Mouse (Mus musculus): ENCODE measurements at regions not wholly inside any gene's neighbourhood (a gene's known extent, or its start where the extent isn't known, plus 50 kb on each side); places are given as distances from the start of the nearest gene placed in this dataset.

- DNase-seq (ENCODE audit: low spot score in 2 of 2): no peak
- intact Hi-C loops (cut with DNase I): no loop called here
Measured at GRCm38 (mm10) chr8:26564254-26564653, 412.9 kb upstream of the Zfp703 start.

GRCm38 (mm10) chr8:26568423-26569060 is 408.6 kb upstream of the Zfp703 start:
- no peak for DNase-seq (ENCODE audit: low spot score in 2 of 2)
- intact Hi-C loops (cut with DNase I): no loop called here

GRCm38 (mm10) chr8:26588841-26589240 is 388.3 kb upstream of the Zfp703 start:
- DNase-seq (ENCODE audit: low spot score in 2 of 2): no peak
- intact Hi-C loops (cut with DNase I): no loop called here

GRCm38 (mm10) chr8:26590591-26591212 is 386.4 kb upstream of the Zfp703 start:
- no peak for DNase-seq (ENCODE audit: low spot score in 2 of 2)
- intact Hi-C loops (cut with DNase I): no loop called here

GRCm38 (mm10) chr8:26591266-26591665 is 385.9 kb upstream of the Zfp703 start:
- DNase-seq (ENCODE audit: low spot score in 2 of 2): no peak
- intact Hi-C loops (cut with DNase I): no loop called here

GRCm38 (mm10) chr8:26593536-26594368 is 383.4 kb upstream of the Zfp703 start:
- intact Hi-C loops (cut with DNase I): no loop called here
- no peak for DNase-seq (ENCODE audit: low spot score in 2 of 2)

- intact Hi-C loops (cut with DNase I): no loop called here
- DNase-seq (ENCODE audit: low spot score in 2 of 2): no peak
Measured at GRCm38 (mm10) chr8:26594369-26594920, 382.7 kb upstream of the Zfp703 start.

GRCm38 (mm10) chr8:26595431-26596018 is 381.6 kb upstream of the Zfp703 start:
- intact Hi-C loops (cut with DNase I): no loop called here
- DNase-seq (ENCODE audit: low spot score in 2 of 2): peak in 1 of 2 experiments; percentile 18

GRCm38 (mm10) chr8:26596665-26597362 is 380.3 kb upstream of the Zfp703 start:
- DNase-seq (ENCODE audit: low spot score in 2 of 2): no peak
- intact Hi-C loops (cut with DNase I): no loop called here

GRCm38 (mm10) chr8:26598520-26598919 is 378.6 kb upstream of the Zfp703 start:
- intact Hi-C loops (cut with DNase I): no loop called here
- DNase-seq (ENCODE audit: low spot score in 2 of 2): no peak

GRCm38 (mm10) chr8:26600127-26600526 is 377.0 kb upstream of the Zfp703 start:
- intact Hi-C loops (cut with DNase I): no loop called here
- no peak for DNase-seq (ENCODE audit: low spot score in 2 of 2)

- intact Hi-C loops (cut with DNase I): loop anchor here (1.0 to 5.0 kb wide), 3 partner anchors 42 to 369 kb away; partner anchors contain the start of gene Zfp703
- DNase-seq (ENCODE audit: low spot score in 2 of 2): peak in 1 of 2 experiments; percentile 82
Measured at GRCm38 (mm10) chr8:26608001-26608400, 369.1 kb upstream of the Zfp703 start.

GRCm38 (mm10) chr8:26608588-26608987 is 368.5 kb upstream of the Zfp703 start:
- intact Hi-C loops (cut with DNase I): loop anchor here (1.0 to 5.0 kb wide), 3 partner anchors 42 to 369 kb away; partner anchors contain the start of gene Zfp703
- DNase-seq (ENCODE audit: low spot score in 2 of 2): peak in 1 of 2 experiments; percentile 56

- DNase-seq (ENCODE audit: low spot score in 2 of 2): no peak
- intact Hi-C loops (cut with DNase I): no loop called here
Measured at GRCm38 (mm10) chr8:26612153-26612552, 365.0 kb upstream of the Zfp703 start.

- DNase-seq (ENCODE audit: low spot score in 2 of 2): no peak
- intact Hi-C loops (cut with DNase I): no loop called here
Measured at GRCm38 (mm10) chr8:26622311-26623052, 354.6 kb upstream of the Zfp703 start.

GRCm38 (mm10) chr8:26626186-26626585 is 350.9 kb upstream of the Zfp703 start:
- intact Hi-C loops (cut with DNase I): no loop called here
- DNase-seq (ENCODE audit: low spot score in 2 of 2): no peak

- DNase-seq (ENCODE audit: low spot score in 2 of 2): no peak
- intact Hi-C loops (cut with DNase I): no loop called here
Measured at GRCm38 (mm10) chr8:26626651-26627077, 350.5 kb upstream of the Zfp703 start.

GRCm38 (mm10) chr8:26627191-26627891 is 349.8 kb upstream of the Zfp703 start:
- DNase-seq (ENCODE audit: low spot score in 2 of 2): peak in 1 of 2 experiments; percentile 9
- intact Hi-C loops (cut with DNase I): no loop called here
